Mouse (Mus musculus): ENCODE data around the gene Col9a2. TPM values are rescaled to one million over a fixed set of nuclear protein-coding genes. Genes with fewer than 3 reads are reported as not detected.

The Col9a2 gene
- 3.4 and 3.5 TPM in 2 replicates for polyA plus RNA-seq (2014; fragmentation: Nextera tagmentation; extraction: Ambion mirVana)

GRCm38 (mm10) chr4:121039331-121040115 lies at the start of gene Col9a2:
TSS of gene Col9a2 (plus strand) at chr4:121039385.
- H3K4me1 ChIP-seq (replicated peaks; ENCODE audit: control insufficient read depth, insufficient read depth, low read length): peaks cover 10% of the 10 kb centered on the region
- DNase-seq (ENCODE audit: low spot score) (peak; percentile 69), ATAC-seq (replicated peaks; ENCODE audit: low FRiP score) (0 out of 2 replicates have a peak, but pooled peaks have one; percentile 22)
- WGBS: 3% methylated on average over 46 of the region's 46 CpGs
- H3K36me3 ChIP-seq (ENCODE audit: control insufficient read depth, insufficient read depth, low read length): no peaks in the 10 kb centered on the region
- H3K9me3 ChIP-seq (ENCODE audit: control insufficient read depth, low read length): no peaks in the 10 kb centered on the region
- peak within 1 kb of the TSS; percentile 50 for H3K9ac ChIP-seq (ENCODE audit: low read length)
- peak within 1 kb of the TSS; percentile 60 for H3K4me2 ChIP-seq (ENCODE audit: low read depth, low read length, severe bottlenecking)
- peaks cover 18% of the 10 kb centered on the region for H3K27me3 ChIP-seq (ENCODE audit: control insufficient read depth, insufficient read depth, low read length)
- H3K4me3 ChIP-seq (ENCODE audit: low read depth, low read length): peak within 1 kb of the TSS; percentile 32
- no peak within 1 kb of the TSS for H3K27ac ChIP-seq (ENCODE audit: low read depth, low read length)

DNA sequence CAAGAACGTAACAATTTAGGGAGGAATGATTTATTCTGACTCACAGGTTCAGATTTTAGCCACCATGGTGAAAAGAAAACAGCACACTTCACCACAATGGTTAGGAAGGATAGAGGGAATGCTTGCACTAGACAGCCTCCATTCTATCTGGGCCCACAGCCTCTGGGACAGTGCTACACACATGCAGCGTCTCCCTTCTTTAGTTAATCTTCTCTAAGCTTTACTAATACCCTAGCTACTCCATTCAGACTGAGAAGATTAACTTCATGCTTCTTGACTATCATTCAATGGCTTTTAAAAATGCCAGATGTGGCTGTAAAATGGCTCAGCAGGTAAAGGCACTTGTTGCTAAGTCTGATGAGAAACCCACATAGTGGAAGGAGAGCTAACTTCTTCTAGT lies 46.9 kb upstream of the Col9a2 start:
- Histone ChIP-seq H3K4me1 (replicated peaks; ENCODE audit: control insufficient read depth, insufficient read depth, low read length) (no peaks in the 10 kb centered on the region), H3K9ac (ENCODE audit: low read length) (no peak overlapping the region), H3K27me3 (ENCODE audit: control insufficient read depth, insufficient read depth, low read length) (no peaks in the 10 kb centered on the region), H3K9me3 (ENCODE audit: control insufficient read depth, low read length) (no peaks in the 10 kb centered on the region; the same call in 1 of the 2 replicates), H3K27ac (ENCODE audit: low read depth, low read length) (no peak overlapping the region), H3K36me3 (ENCODE audit: control insufficient read depth, insufficient read depth, low read length) (no peaks in the 10 kb centered on the region), H3K4me2 (ENCODE audit: low read depth, low read length, severe bottlenecking) (no peak overlapping the region), H3K4me3 (ENCODE audit: low read depth, low read length) (no peak overlapping the region)
- WGBS: 40% methylated on average over 2 of the region's 2 CpGs
- DNase-seq (ENCODE audit: low spot score) (no peak), ATAC-seq (replicated peaks; ENCODE audit: low FRiP score) (no peak)

- 80% methylated on average over 1 of the region's 1 CpGs for WGBS
- Histone ChIP-seq H3K36me3 (ENCODE audit: control insufficient read depth, insufficient read depth, low read length) (no peaks in the 10 kb centered on the region), H3K27me3 (ENCODE audit: control insufficient read depth, insufficient read depth, low read length) (no peaks in the 10 kb centered on the region), H3K9me3 (ENCODE audit: control insufficient read depth, low read length) (no peaks in the 10 kb centered on the region; the same call in 1 of the 2 replicates), H3K9ac (ENCODE audit: low read length) (no peak overlapping the region), H3K4me2 (ENCODE audit: low read depth, low read length, severe bottlenecking) (no peak overlapping the region), H3K4me3 (ENCODE audit: low read depth, low read length) (no peak overlapping the region), H3K4me1 (replicated peaks; ENCODE audit: control insufficient read depth, insufficient read depth, low read length) (no peaks in the 10 kb centered on the region), H3K27ac (ENCODE audit: low read depth, low read length) (no peak overlapping the region)
- no peak for DNase-seq (ENCODE audit: low spot score)
- ATAC-seq (replicated peaks; ENCODE audit: low FRiP score): no peak
These were observed 46.2 kb upstream of the Col9a2 start for GRCm38 (mm10) chr4:120993025-120993424.

DNA sequence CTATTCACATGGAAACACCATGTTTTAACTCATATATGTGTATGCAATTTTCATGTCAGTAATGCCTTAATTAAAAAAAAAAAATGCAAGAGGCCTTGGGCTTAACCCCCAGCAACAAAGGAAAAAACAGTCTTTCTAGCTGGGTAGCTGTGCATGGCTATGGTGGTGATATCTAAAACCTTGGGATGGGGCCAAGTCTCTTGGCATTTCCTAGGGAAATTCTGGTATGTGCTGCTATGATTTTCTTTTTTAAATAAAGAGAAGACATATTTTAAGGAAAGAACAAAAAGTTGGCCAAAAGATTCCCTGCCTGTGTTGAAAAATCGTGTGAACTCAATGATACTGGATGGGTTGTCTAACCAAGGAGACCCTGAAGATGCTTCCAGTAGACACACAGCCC lies 43.3 kb upstream of the Col9a2 start:
- Histone ChIP-seq H3K4me3 (ENCODE audit: low read depth, low read length) (no peak overlapping the region), H3K27ac (ENCODE audit: low read depth, low read length) (no peak overlapping the region), H3K4me1 (replicated peaks; ENCODE audit: control insufficient read depth, insufficient read depth, low read length) (no peaks in the 10 kb centered on the region), H3K9ac (ENCODE audit: low read length) (no peak overlapping the region), H3K27me3 (ENCODE audit: control insufficient read depth, insufficient read depth, low read length) (no peaks in the 10 kb centered on the region), H3K36me3 (ENCODE audit: control insufficient read depth, insufficient read depth, low read length) (no peaks in the 10 kb centered on the region), H3K4me2 (ENCODE audit: low read depth, low read length, severe bottlenecking) (no peak overlapping the region), H3K9me3 (ENCODE audit: control insufficient read depth, low read length) (no peaks in the 10 kb centered on the region)
- ATAC-seq (replicated peaks; ENCODE audit: low FRiP score): no peak
- no peak for DNase-seq (ENCODE audit: low spot score)
- 80% methylated on average over 1 of the region's 1 CpGs for WGBS

- Histone ChIP-seq H3K36me3 (ENCODE audit: control insufficient read depth, insufficient read depth, low read length) (no peaks in the 10 kb centered on the region), H3K9me3 (ENCODE audit: control insufficient read depth, low read length) (no peaks in the 10 kb centered on the region), H3K9ac (ENCODE audit: low read length) (no peak overlapping the region), H3K4me2 (ENCODE audit: low read depth, low read length, severe bottlenecking) (no peak overlapping the region), H3K4me3 (ENCODE audit: low read depth, low read length) (no peak overlapping the region), H3K27ac (ENCODE audit: low read depth, low read length) (no peak overlapping the region), H3K4me1 (replicated peaks; ENCODE audit: control insufficient read depth, insufficient read depth, low read length) (peaks cover 11% of the 10 kb centered on the region), H3K27me3 (ENCODE audit: control insufficient read depth, insufficient read depth, low read length) (no peaks in the 10 kb centered on the region)
- WGBS: 82% methylated on average over 2 of the region's 2 CpGs
- no peak for ATAC-seq (replicated peaks; ENCODE audit: low FRiP score)
- DNase-seq (ENCODE audit: low spot score): no peak
These were observed 38.1 kb upstream of the Col9a2 start for GRCm38 (mm10) chr4:121001042-121001441.

GRCm38 (mm10) chr4:121001659-121002058 lies 37.5 kb upstream of the Col9a2 start:
- Histone ChIP-seq H3K4me1 (replicated peaks; ENCODE audit: control insufficient read depth, insufficient read depth, low read length) (peaks cover 11% of the 10 kb centered on the region), H3K9me3 (ENCODE audit: control insufficient read depth, low read length) (no peaks in the 10 kb centered on the region), H3K27me3 (ENCODE audit: control insufficient read depth, insufficient read depth, low read length) (no peaks in the 10 kb centered on the region), H3K4me2 (ENCODE audit: low read depth, low read length, severe bottlenecking) (no peak overlapping the region), H3K36me3 (ENCODE audit: control insufficient read depth, insufficient read depth, low read length) (no peaks in the 10 kb centered on the region), H3K27ac (ENCODE audit: low read depth, low read length) (no peak overlapping the region), H3K9ac (ENCODE audit: low read length) (no peak overlapping the region), H3K4me3 (ENCODE audit: low read depth, low read length) (no peak overlapping the region)
- no peak for DNase-seq (ENCODE audit: low spot score)
- ATAC-seq (replicated peaks; ENCODE audit: low FRiP score): no peak
- WGBS: 75% methylated on average over 1 of the region's 1 CpGs

DNA sequence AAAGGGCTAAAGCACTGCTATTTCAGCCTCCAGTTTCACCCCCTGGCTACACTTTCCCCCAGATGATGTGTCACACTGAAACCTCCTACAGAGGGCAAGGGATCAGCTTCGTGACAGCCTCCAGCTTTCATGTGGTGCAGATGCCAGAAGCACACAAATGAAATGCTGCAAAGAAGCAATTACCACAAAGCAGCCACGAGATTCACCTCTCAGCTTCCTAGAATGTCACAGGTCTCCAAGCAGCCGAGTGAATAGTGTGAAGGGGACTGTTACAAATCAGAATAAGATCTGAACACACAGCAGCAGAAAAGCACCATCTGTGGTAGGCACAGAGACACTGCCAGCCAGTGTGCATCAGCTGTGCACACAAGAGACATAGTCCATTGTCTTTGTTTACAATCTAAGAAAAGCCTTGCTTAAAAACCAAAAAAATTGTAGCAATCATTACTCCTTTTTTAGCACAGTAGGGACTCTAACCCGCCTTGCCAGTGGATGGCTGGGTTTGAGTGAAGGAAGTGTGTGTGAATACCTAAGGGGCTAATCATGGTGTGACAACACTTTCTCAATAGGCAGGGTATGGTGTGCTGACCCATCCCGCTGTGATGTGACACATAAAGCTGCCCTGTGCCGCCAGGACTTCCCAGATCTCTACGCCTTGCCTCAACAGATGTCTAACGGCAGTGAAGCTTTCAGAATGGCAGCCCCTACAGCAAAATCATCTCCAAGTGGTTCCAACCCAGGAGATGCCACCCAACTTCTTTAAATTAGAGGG lies 36.6 kb upstream of the Col9a2 start:
- no peaks in the 10 kb centered on the region for H3K9me3 ChIP-seq (ENCODE audit: control insufficient read depth, low read length)
- H3K36me3 ChIP-seq (ENCODE audit: control insufficient read depth, insufficient read depth, low read length): no peaks in the 10 kb centered on the region
- no peak overlapping the region for H3K4me2 ChIP-seq (ENCODE audit: low read depth, low read length, severe bottlenecking)
- ATAC-seq (replicated peaks; ENCODE audit: low FRiP score) (peak; percentile 80), DNase-seq (ENCODE audit: low spot score) (no peak)
- H3K4me1 ChIP-seq (replicated peaks; ENCODE audit: control insufficient read depth, insufficient read depth, low read length): peaks cover 11% of the 10 kb centered on the region
- no peak overlapping the region for H3K4me3 ChIP-seq (ENCODE audit: low read depth, low read length)
- H3K27me3 ChIP-seq (ENCODE audit: control insufficient read depth, insufficient read depth, low read length): no peaks in the 10 kb centered on the region
- H3K9ac ChIP-seq (ENCODE audit: low read length): no peak overlapping the region
- no peak overlapping the region; the same call in 1 of the 2 replicates for H3K27ac ChIP-seq (ENCODE audit: low read depth, low read length)
- WGBS: 15% methylated on average over 8 of the region's 8 CpGs

- no peak for DNase-seq (ENCODE audit: low spot score)
- Histone ChIP-seq H3K27ac (ENCODE audit: low read depth, low read length) (0 out of 2 replicates have a peak overlapping the region, but pooled peaks have one; percentile 14), H3K4me3 (ENCODE audit: low read depth, low read length) (no peak overlapping the region), H3K9ac (ENCODE audit: low read length) (no peak overlapping the region), H3K9me3 (ENCODE audit: control insufficient read depth, low read length) (no peaks in the 10 kb centered on the region), H3K4me1 (replicated peaks; ENCODE audit: control insufficient read depth, insufficient read depth, low read length) (peaks cover 11% of the 10 kb centered on the region), H3K36me3 (ENCODE audit: control insufficient read depth, insufficient read depth, low read length) (no peaks in the 10 kb centered on the region), H3K4me2 (ENCODE audit: low read depth, low read length, severe bottlenecking) (no peak overlapping the region), H3K27me3 (ENCODE audit: control insufficient read depth, insufficient read depth, low read length) (no peaks in the 10 kb centered on the region)
- WGBS: 38% methylated on average over 3 of the region's 3 CpGs
- ATAC-seq (replicated peaks; ENCODE audit: low FRiP score): peak; percentile 40
These were observed 35.5 kb upstream of the Col9a2 start for GRCm38 (mm10) chr4:121003611-121004091.
